Mouse (Mus musculus) lung, adult 2 months (tissue): ENCODE measurements around the gene Tex50.

ENCODE experiments used
- CTCF ChIP-seq: fragments of 200-500 bp; IDR thresholded peaks from 2 replicates; pipeline ENCODE4 v1.5.1; 2011; ENCODE audit warnings: mild to moderate bottlenecking, low read length, control low read depth; ENCODE audit not compliant: insufficient read depth
- POLR2A ChIP-seq: fragments of 200-500 bp; IDR thresholded peaks from 2 replicates; pipeline ENCODE4 v1.6.1; 2011; ENCODE audit warnings: low read depth, mild to moderate bottlenecking, control low read depth, low read length, borderline replicate concordance; ENCODE audit errors: extremely low read depth

DNA sequence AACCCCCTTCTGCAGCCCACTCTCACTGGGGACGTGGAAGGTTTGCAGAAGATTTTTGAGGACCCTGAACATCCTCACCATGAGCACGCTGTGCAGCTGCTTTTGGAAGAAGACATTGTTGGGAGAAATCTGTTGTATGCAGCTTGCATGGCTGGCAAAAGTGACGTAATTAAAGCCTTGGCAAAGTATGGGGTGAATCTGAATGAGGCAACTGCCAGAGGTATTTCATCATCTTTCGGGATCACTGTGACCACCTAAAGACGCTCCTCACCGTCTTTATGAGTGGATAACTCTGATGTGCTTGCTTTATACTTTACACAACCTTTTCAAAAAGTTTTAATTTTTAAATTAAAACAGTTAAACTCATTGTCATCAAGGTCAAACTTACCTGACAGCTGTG lies 8.0 kb downstream of the Tex50 start:
- no peak for TF ChIP-seq CTCF
- TF ChIP-seq POLR2A = no peak
